Mouse (Mus musculus) right cerebral cortex, postnatal 25 days (tissue): ENCODE measurements around the gene Dusp22.

Experiments used
- DNase-seq: peaks from one replicate; pipeline ENCODE4 v3.0.0; 2022

Dusp22 gene

GRCm38 (mm10) chr13:30722601-30723000 lies 62.8 kb downstream of the Dusp22 start:
- DNase-seq, result no peak

- no peak for DNase-seq
Observed at GRCm38 (mm10) chr13:30723258-30723657, 63.5 kb downstream of the Dusp22 start.

- DNase-seq, result no peak
Observed at GRCm38 (mm10) chr13:30723858-30724257, 64.1 kb downstream of the Dusp22 start.

GRCm38 (mm10) chr13:30724691-30725271 lies 65.0 kb downstream of the Dusp22 start:
- no peak for DNase-seq

- no peak for DNase-seq
Observed at GRCm38 (mm10) chr13:30726879-30727278, 67.1 kb downstream of the Dusp22 start.

- DNase-seq, result no peak
Observed at GRCm38 (mm10) chr13:30728155-30728554, 68.4 kb downstream of the Dusp22 start.

- DNase-seq, result no peak
Observed at GRCm38 (mm10) chr13:30729245-30729644, 69.4 kb downstream of the Dusp22 start.

- no peak for DNase-seq
Observed at GRCm38 (mm10) chr13:30730104-30730793, 70.5 kb downstream of the Dusp22 start.

GRCm38 (mm10) chr13:30732709-30733445 lies 73.1 kb downstream of the Dusp22 start:
- no peak for DNase-seq

GRCm38 (mm10) chr13:30736721-30737120 lies 76.9 kb downstream of the Dusp22 start:
- no peak for DNase-seq

- DNase-seq, result no peak
Observed at GRCm38 (mm10) chr13:30737257-30737656, 77.5 kb downstream of the Dusp22 start.

GRCm38 (mm10) chr13:30738310-30738840 lies 78.6 kb downstream of the Dusp22 start:
- DNase-seq, result no peak

- no peak for DNase-seq
Observed at GRCm38 (mm10) chr13:30741172-30741571, 81.4 kb downstream of the Dusp22 start.

GRCm38 (mm10) chr13:30742411-30742970 lies 82.7 kb downstream of the Dusp22 start:
- no peak for DNase-seq

- no peak for DNase-seq
Observed at GRCm38 (mm10) chr13:30745121-30745520, 85.3 kb downstream of the Dusp22 start.

GRCm38 (mm10) chr13:30747068-30747467 lies 87.3 kb downstream of the Dusp22 start:
- DNase-seq, result no peak

- no peak for DNase-seq
Observed at GRCm38 (mm10) chr13:30747504-30747903, 87.7 kb downstream of the Dusp22 start.

- no peak for DNase-seq
Observed at GRCm38 (mm10) chr13:30748321-30748720, 88.5 kb downstream of the Dusp22 start.

GRCm38 (mm10) chr13:30749021-30749556 lies 89.3 kb downstream of the Dusp22 start, which contains the start of gene Irf4:
Irf4 (plus strand) TSS chr13:30749226.
- DNase-seq, result no peak

- no peak for DNase-seq
Observed at GRCm38 (mm10) chr13:30749557-30750141, 89.8 kb downstream of the Dusp22 start.

GRCm38 (mm10) chr13:30750461-30751303 lies 90.9 kb downstream of the Dusp22 start:
- peak; percentile 15 for DNase-seq

GRCm38 (mm10) chr13:30751304-30751580 lies 91.4 kb downstream of the Dusp22 start:
- DNase-seq, result no peak
